ENCODE assay signal across 14 mouse cellular contexts in the genomic region with DNA sequence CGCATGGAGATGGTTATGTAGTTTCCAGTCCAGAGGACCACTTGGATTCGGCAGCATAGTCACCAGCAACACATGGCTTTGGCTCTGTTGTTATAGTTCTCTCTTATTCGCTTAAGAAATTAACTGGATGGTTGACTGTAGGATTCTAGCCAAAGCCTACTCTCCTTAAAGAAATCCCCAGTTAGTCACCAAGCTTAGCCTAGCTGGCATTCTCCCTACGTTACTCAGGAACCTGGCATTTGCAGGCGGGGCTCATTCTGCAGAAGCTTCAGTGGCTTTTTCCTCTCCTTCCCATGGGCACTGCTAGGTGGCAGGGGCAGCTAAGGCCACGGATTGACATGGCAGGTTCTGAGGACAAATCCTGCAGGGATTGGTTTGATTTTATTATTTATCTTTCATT.
"Had no signal": no experiment of that assay in that cellular context is flagged by ENCODE, and none has a peak within 500 bp of the region (broad histone marks: within the 10 kb centered on the region; RNA-seq: fewer than 3 reads in every experiment).

No protein-coding gene starts in this region.

- H3K9ac ChIP-seq: liver, embryonic 15.5 days; neural tube, embryonic 13.5 days had no signal

- H3K4me1 ChIP-seq: limb, embryonic 10.5 days; liver, embryonic 15.5 days; midbrain, embryonic 10.5 days; neural tube, embryonic 13.5 days had no signal

- H3K36me3 ChIP-seq: limb, embryonic 10.5 days; liver, embryonic 15.5 days; midbrain, embryonic 10.5 days; neural tube, embryonic 13.5 days had no signal

- H3K4me2 ChIP-seq: liver, embryonic 11.5 days; liver, embryonic 15.5 days; neural tube, embryonic 13.5 days had no signal

- ATAC-seq: midbrain, embryonic 16.5 days had no signal

- DNase-seq: kidney, postnatal 10 days; kidney, postnatal 4 days; lung, adult 2 months; lung, postnatal 10 days; lung, postnatal 4 days; right cerebral cortex, postnatal 25 days; thymus, postnatal 4 days had no signal

- H3K27me3 ChIP-seq: liver, embryonic 15.5 days; neural tube, embryonic 13.5 days had no signal

- H3K9me3 ChIP-seq: limb, embryonic 10.5 days; liver, embryonic 15.5 days; midbrain, embryonic 10.5 days had no signal

- H3K27ac ChIP-seq: limb, embryonic 10.5 days; liver, embryonic 15.5 days; midbrain, embryonic 10.5 days; neural tube, embryonic 13.5 days; stomach, postnatal 0 days had no signal

- H3K4me3 ChIP-seq: limb, embryonic 10.5 days; liver, embryonic 15.5 days; midbrain, embryonic 10.5 days; neural tube, embryonic 13.5 days had no signal
